Mouse (Mus musculus) liver, adult 2 months (tissue): ENCODE measurements at regions not wholly inside any gene's neighbourhood (a gene's known extent, or its start where the extent isn't known, plus 50 kb on each side); places are given as distances from the start of the nearest gene placed in this dataset.

Experiments
- DNase-seq: peaks from one replicate; pipeline ENCODE4 v3.0.0-alpha.2; 2011; ENCODE audit warnings: low read depth, low spot score; ENCODE audit errors: extremely low read depth
- H3K27ac ChIP-seq: fragments of 200-500 bp; replicated peaks from 2 replicates; pipeline ENCODE4 v1.5.1; 2012; ENCODE audit warnings: low read depth, mild to moderate bottlenecking, control low read depth, inconsistent platforms, low read length; ENCODE audit not compliant: insufficient read depth
- H3K27me3 ChIP-seq: fragments of 200-500 bp; 2 replicates; pipeline ENCODE4 v1.6.1; 2012; ENCODE audit warnings: mild to moderate bottlenecking, moderate library complexity, low read length, inconsistent platforms; ENCODE audit not compliant: control insufficient read depth, insufficient read depth
- H3K36me3 ChIP-seq: fragments of 200-500 bp; 2 replicates; pipeline ENCODE4 v1.6.1; 2012; ENCODE audit warnings: low read length, inconsistent platforms; ENCODE audit not compliant: control insufficient read depth, insufficient read depth
- H3K4me1 ChIP-seq: fragments of 200-500 bp; 2 replicates; pipeline ENCODE4 v1.6.1; 2011; ENCODE audit warnings: low read length; ENCODE audit not compliant: control insufficient read depth, insufficient read depth
- H3K4me3 ChIP-seq: fragments of 200-500 bp; 2 replicates; pipeline ENCODE4 v1.5.1; 2011; ENCODE audit warnings: low read depth, mild to moderate bottlenecking, control low read depth, low read length, moderate library complexity; ENCODE audit not compliant: insufficient read depth
- H3K79me2 ChIP-seq: fragments of 200-500 bp; 2 replicates; pipeline ENCODE4 v1.6.1; 2012; ENCODE audit warnings: inconsistent platforms, mild to moderate bottlenecking, low read length, moderate library complexity; ENCODE audit not compliant: control insufficient read depth, insufficient read depth
- H3K9ac ChIP-seq: fragments of 200-500 bp; 2 replicates; pipeline ENCODE4 v1.6.1; 2012; ENCODE audit warnings: low read depth, mild to moderate bottlenecking, control low read depth, inconsistent platforms, low read length
- CTCF ChIP-seq: fragments of 200-500 bp; IDR thresholded peaks from 2 replicates; pipeline ENCODE4 v1.5.1; 2011; ENCODE audit warnings: low read depth, low read length, control low read depth
- POLR2A ChIP-seq: fragments of 200-500 bp; IDR thresholded peaks from 2 replicates; pipeline ENCODE4 v1.6.1; 2011; ENCODE audit warnings: low read length, control low read depth; ENCODE audit not compliant: insufficient read depth; ENCODE audit errors: extremely low read depth
- whole genome bisulfite sequencing: fragments of 180-500 bp; shearing (Covaris S2); methylation state at CpG from one replicate; pipeline ENCODE4 v1.1.7; 2018; 5-methylcytosine and 5-hydroxymethylcytosine counted together

DNA sequence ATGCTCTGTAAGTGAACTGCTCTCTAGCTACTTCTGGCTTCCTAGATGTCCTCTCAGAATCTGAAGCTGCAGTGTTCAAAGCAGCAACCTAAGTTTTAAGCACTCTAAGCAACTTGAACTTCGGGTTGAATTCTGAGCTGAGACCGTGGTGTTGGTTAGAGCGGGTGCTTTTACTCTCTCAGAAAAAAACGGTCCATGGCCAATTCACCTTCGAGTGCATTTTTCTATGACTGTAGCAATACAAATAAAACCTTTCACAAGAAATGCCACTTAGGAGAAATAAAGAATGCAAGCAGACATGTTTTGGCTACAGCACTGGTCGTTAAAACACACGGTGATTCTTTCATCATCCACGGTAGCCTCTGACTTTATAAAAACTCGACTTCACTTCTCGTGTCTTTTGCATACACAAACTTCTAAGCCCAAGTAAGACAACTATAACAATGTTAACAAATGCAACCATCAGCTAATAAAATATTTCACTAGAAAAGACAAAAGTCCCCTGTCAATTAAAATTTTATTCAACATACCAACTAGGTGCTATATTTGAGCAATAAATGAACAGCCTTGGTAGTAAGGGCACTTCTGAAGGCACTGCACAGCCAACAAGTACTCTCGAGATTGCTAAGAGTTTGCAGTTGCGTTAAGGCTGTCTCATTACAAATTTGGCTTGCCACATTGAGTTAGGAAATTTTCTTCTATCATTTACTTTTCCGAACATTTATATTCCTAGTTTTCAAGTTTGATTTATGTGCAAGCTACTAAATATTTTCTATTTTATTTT, 96.3 kb downstream of the Spry2 start:
- 86% methylated on average over 13 of the region's 13 CpGs for WGBS
- H3K4me3 ChIP-seq, result no peak overlapping the region
- H3K27me3 ChIP-seq, result no peaks in the 10 kb centered on the region
- H3K27ac ChIP-seq, result no peak overlapping the region
- no peaks in the 10 kb centered on the region for H3K4me1 ChIP-seq
- H3K9ac ChIP-seq, result no peak overlapping the region
- no peak for DNase-seq
- no peaks in the 10 kb centered on the region for H3K79me2 ChIP-seq
- TF ChIP-seq POLR2A (no peak), CTCF (no peak)
- H3K36me3 ChIP-seq, result no peaks in the 10 kb centered on the region

GRCm38 (mm10) chr14:105799401-105799861, 97.2 kb downstream of the Spry2 start:
- Histone ChIP-seq H3K4me3 (no peak overlapping the region), H3K36me3 (no peaks in the 10 kb centered on the region), H3K4me1 (no peaks in the 10 kb centered on the region), H3K27me3 (no peaks in the 10 kb centered on the region), H3K9ac (no peak overlapping the region), H3K27ac (no peak overlapping the region), H3K79me2 (no peaks in the 10 kb centered on the region)
- TF ChIP-seq CTCF, result no peak
- TF ChIP-seq POLR2A, result no peak
- 77% methylated on average over 3 of the region's 3 CpGs for WGBS
- DNase-seq, result no peak

DNA sequence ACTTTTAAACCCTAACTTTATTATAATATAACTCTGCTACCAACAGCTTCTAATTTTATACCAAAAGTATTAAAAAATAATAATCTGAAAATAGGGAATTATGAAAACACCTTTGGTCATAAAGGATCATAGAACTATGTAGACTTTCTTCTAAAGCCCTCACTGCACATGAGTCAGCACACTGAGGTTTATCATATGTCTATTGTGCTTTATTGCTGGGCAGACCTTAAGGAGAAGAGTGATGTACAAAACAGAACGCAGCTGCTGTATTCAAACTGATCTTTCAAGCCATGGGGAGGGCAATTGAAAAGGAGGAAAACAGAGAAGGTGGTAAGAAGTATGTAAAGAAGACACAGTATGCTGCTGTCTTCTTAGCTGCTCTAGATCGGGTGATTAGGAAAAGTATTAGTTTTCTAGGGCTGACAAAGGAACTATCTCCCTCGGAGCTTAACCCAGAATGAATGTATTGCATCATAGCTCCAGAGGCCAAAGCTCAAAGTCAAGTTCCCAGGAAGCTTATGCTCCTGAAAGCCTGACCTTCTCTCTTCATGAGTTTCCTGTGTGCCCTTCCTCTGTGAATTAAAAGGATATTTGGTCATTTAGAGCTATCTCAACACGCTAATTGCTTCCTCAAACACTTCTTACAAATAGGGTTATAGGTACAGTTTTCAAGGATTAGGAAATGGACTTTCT, 103.5 kb downstream of the Spry2 start:
- WGBS, result 31% methylated on average over 4 of the region's 4 CpGs
- Histone ChIP-seq H3K79me2 (no peaks in the 10 kb centered on the region), H3K4me3 (no peak overlapping the region), H3K36me3 (no peaks in the 10 kb centered on the region), H3K9ac (no peak overlapping the region), H3K4me1 (no peaks in the 10 kb centered on the region; the same call in 1 of the 2 replicates), H3K27me3 (no peaks in the 10 kb centered on the region), H3K27ac (no peak overlapping the region)
- DNase-seq, result peak; percentile 83
- TF ChIP-seq POLR2A (no peak), CTCF (no peak)

DNA sequence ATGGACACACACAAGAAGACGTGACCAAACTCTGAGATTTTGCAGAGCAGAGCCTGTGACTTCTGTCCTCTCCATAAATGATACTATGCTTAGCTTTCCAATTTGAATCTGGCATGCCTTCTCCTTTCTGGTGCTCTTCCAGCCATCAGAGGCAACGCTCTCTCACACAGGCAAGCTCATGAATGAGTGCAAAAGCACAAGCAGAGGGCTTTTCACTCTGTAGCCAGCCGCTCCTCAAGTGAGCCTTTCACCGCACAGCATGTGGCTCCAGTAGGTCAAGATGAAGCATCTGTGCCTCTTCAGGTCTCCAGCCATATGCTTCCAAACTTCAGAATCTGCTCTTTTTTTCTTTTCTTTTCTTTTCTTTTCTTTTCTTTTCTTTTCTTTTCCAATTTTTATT, 106.2 kb downstream of the Spry2 start:
- DNase-seq, result no peak
- no peaks in the 10 kb centered on the region for H3K79me2 ChIP-seq
- no peaks in the 10 kb centered on the region; the same call in 1 of the 2 replicates for H3K4me1 ChIP-seq
- no peak overlapping the region for H3K27ac ChIP-seq
- no peak for TF ChIP-seq CTCF
- TF ChIP-seq POLR2A, result no peak
- 93% methylated on average over 4 of the region's 4 CpGs for WGBS
- no peaks in the 10 kb centered on the region for H3K27me3 ChIP-seq
- no peak overlapping the region for H3K4me3 ChIP-seq
- no peak overlapping the region for H3K9ac ChIP-seq
- H3K36me3 ChIP-seq, result no peaks in the 10 kb centered on the region

GRCm38 (mm10) chr14:105783428-105783827, 113.2 kb downstream of the Spry2 start:
- 92% methylated on average over 5 of the region's 5 CpGs for WGBS
- Histone ChIP-seq H3K27me3 (no peaks in the 10 kb centered on the region), H3K9ac (no peak overlapping the region), H3K27ac (no peak overlapping the region), H3K36me3 (no peaks in the 10 kb centered on the region), H3K4me1 (no peaks in the 10 kb centered on the region), H3K4me3 (no peak overlapping the region), H3K79me2 (no peaks in the 10 kb centered on the region)
- TF ChIP-seq POLR2A (no peak), CTCF (no peak)
- DNase-seq, result no peak

DNA sequence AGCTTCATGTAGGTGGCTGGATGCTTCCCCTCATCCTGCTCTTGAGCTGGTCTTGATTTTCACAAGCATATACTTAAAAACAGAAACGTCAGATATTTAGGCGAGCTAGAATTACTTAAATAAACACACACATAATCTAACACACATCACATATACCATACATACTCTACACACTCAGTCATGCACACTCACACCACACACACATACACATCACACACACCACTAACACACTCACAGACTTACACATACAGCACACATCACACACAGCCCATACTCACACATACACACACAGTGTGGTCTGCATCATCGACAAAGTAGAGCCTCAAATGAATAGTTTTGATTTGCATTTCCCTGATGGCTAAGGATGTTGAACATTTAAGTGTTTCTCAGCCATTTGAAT, 116.9 kb downstream of the Spry2 start:
- Histone ChIP-seq H3K4me3 (no peak overlapping the region), H3K27me3 (no peaks in the 10 kb centered on the region), H3K36me3 (no peaks in the 10 kb centered on the region), H3K79me2 (no peaks in the 10 kb centered on the region), H3K4me1 (no peaks in the 10 kb centered on the region), H3K9ac (no peak overlapping the region), H3K27ac (no peak overlapping the region)
- no peak for TF ChIP-seq CTCF
- no peak for TF ChIP-seq POLR2A
- DNase-seq, result no peak
- WGBS, result 86% methylated on average over 3 of the region's 3 CpGs
